Mouse (Mus musculus): ENCODE measurements at regions not wholly inside any gene's neighbourhood (a gene's known extent, or its start where the extent isn't known, plus 50 kb on each side); places are given as distances from the start of the nearest gene placed in this dataset.

DNA sequence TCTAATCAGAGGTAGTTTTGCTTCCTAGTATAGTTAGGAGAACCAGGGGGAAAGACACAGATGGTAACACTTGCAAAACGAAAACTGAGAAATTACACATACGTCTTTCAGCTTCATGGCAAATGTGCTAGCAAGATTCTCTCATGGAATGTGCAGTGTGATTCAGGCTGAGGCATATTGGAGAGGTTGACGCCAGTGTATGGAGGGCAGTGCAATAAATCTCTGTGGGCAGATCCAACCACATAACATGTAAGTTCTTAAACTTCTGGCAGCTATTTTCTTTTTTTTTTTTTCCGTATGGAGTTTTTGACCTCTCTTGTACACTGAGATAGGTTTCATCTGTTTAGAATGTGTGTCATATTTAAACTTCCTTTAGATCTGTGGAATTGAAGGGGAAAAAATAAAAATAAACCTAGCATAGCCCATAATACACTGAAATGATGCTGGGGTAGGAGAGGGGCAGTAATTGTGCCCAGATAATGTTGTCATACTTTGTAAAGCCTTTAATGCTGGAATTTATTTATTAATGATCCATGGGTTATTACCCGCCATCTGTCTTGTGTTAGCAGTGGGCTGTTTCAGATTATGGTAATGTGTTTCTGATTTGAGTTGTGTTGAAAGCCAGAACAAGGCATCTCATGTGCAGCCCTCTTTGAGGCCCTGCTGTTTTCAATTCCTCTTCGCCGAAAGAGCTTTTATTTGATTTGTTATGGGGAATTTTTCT is 596.3 kb upstream of the Megf9 start:
- H3ac ChIP-seq (ENCODE audit: control insufficient read depth, insufficient read length), result no peak overlapping the region
- H3K4me2 ChIP-seq (ENCODE audit: low read depth), result no peak overlapping the region
- H3K36me3 ChIP-seq (ENCODE audit: control insufficient read depth, insufficient read depth), result no peaks in the 10 kb centered on the region
- no peaks in the 10 kb centered on the region for H3K27me3 ChIP-seq (ENCODE audit: control insufficient read depth, insufficient read depth, insufficient read length)
- H3K4me3 ChIP-seq, result no peak overlapping the region
- TF ChIP-seq TCF12 (IDR thresholded peaks at IDR 0.05; ENCODE audit: insufficient read depth, poor library complexity, severe bottlenecking) (no peak), USF1 (IDR thresholded peaks at IDR 0.05; ENCODE audit: low read depth) (no peak), CEBPB (IDR thresholded peaks at IDR 0.05; ENCODE audit: insufficient read depth, poor library complexity, severe bottlenecking) (no peak), POLR2A (IDR thresholded peaks at IDR 0.05; ENCODE audit: insufficient read length, low read depth) (no peak), TCF3 (IDR thresholded peaks at IDR 0.05; ENCODE audit: insufficient read length, low read depth) (no peak), E2F4 (IDR thresholded peaks at IDR 0.05; ENCODE audit: insufficient read depth) (no peak), MAX (IDR thresholded peaks at IDR 0.05; ENCODE audit: low read depth) (no peak), MYOG (IDR thresholded peaks at IDR 0.05; ENCODE audit: control insufficient read depth in 1 of 3, insufficient read depth in 1 of 3, insufficient read length in 2 of 3, low read depth in 2 of 3) (no peak), POLR2AphosphoS2 (IDR thresholded peaks at IDR 0.05; ENCODE audit: insufficient read length, low read depth) (no peak), SRF (IDR thresholded peaks at IDR 0.05; ENCODE audit: control insufficient read depth, insufficient read length, low read depth) (no peak)
- H3K79me2 ChIP-seq (ENCODE audit: control insufficient read depth, insufficient read depth), result no peaks in the 10 kb centered on the region

DNA sequence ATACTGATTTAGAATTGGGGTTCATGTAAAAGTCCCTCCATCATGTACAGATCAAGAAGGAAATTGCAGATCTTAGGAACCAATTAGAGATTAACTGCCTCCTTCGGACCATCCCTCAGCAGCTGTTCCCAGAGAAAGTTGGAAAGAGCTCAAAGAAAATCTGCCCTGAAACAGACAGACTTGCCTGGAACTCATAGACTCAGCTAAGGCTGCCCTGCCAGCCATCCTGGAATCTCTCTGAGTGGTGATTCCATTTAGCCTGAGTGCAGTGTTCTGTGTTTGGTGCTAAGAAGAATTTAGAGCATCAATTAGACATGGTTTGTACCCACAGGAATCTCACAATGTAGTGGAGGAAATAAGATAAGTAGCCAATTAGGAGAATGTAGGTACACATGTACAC is 594.5 kb upstream of the Megf9 start:
- H3K4me3 ChIP-seq, result no peak overlapping the region
- H3ac ChIP-seq (ENCODE audit: control insufficient read depth, insufficient read length), result no peak overlapping the region
- no peak overlapping the region for H3K4me2 ChIP-seq (ENCODE audit: low read depth)
- no peaks in the 10 kb centered on the region for H3K79me2 ChIP-seq (ENCODE audit: control insufficient read depth, insufficient read depth)
- H3K36me3 ChIP-seq (ENCODE audit: control insufficient read depth, insufficient read depth), result no peaks in the 10 kb centered on the region
- H3K27me3 ChIP-seq (ENCODE audit: control insufficient read depth, insufficient read depth, insufficient read length), result no peaks in the 10 kb centered on the region
- TF ChIP-seq POLR2A (IDR thresholded peaks at IDR 0.05; ENCODE audit: insufficient read length, low read depth) (no peak), MAX (IDR thresholded peaks at IDR 0.05; ENCODE audit: low read depth) (no peak), USF1 (IDR thresholded peaks at IDR 0.05; ENCODE audit: low read depth) (no peak), TCF3 (IDR thresholded peaks at IDR 0.05; ENCODE audit: insufficient read length, low read depth) (no peak), MYOG (IDR thresholded peaks at IDR 0.05; ENCODE audit: control insufficient read depth in 1 of 3, insufficient read depth in 1 of 3, insufficient read length in 2 of 3, low read depth in 2 of 3) (no peak), E2F4 (IDR thresholded peaks at IDR 0.05; ENCODE audit: insufficient read depth) (no peak), CEBPB (IDR thresholded peaks at IDR 0.05; ENCODE audit: insufficient read depth, poor library complexity, severe bottlenecking) (no peak), MYOD1 (IDR thresholded peaks at IDR 0.05; ENCODE audit: control insufficient read depth in 1 of 3, insufficient read length in 2 of 3, low read depth in 2 of 3) (no peak), SRF (IDR thresholded peaks at IDR 0.05; ENCODE audit: control insufficient read depth, insufficient read length, low read depth) (no peak), POLR2AphosphoS2 (IDR thresholded peaks at IDR 0.05; ENCODE audit: insufficient read length, low read depth) (no peak), REST (IDR thresholded peaks at IDR 0.05; ENCODE audit: insufficient read depth, insufficient read length) (no peak), TCF12 (IDR thresholded peaks at IDR 0.05; ENCODE audit: insufficient read depth, poor library complexity, severe bottlenecking) (no peak)

Measured in myocyte (in vitro differentiated cells).